Mouse (Mus musculus) stomach, postnatal 0 days (tissue): Measurements from ENCODE around the gene Hnrnph1.

Experiments used
- CTCF ChIP-seq: IDR thresholded peaks from 2 replicates; pipeline ENCODE4 v1.5.1; 2016; ENCODE audit warnings: antibody characterized with exemption, low read depth, mild to moderate bottlenecking, moderate library complexity
- EP300 ChIP-seq: optimal IDR thresholded peaks from 2 replicates; pipeline ENCODE3; 2016; ENCODE audit warnings: antibody characterized with exemption

- TF ChIP-seq CTCF, result no peak
- no peak for TF ChIP-seq EP300
Measured at GRCm38 (mm10) chr11:50371911-50372310, 4.9 kb upstream of the Hnrnph1 start.
